Mouse (Mus musculus) MEL (cell line): ENCODE data around the gene Gm16181. TPM values are rescaled to one million over a fixed set of nuclear protein-coding genes. Genes with fewer than 3 reads are reported as not detected.

Source experiments
- DNase-seq: peaks from one replicate; pipeline ENCODE4 v3.0.0; 2011; ENCODE audit warnings: low read depth, low spot score
- H3K27ac ChIP-seq: 2 replicates; pipeline ENCODE4 v1.5.1; 2012; ENCODE audit warnings: low read depth, mild to moderate bottlenecking, control low read depth, low read length, moderate library complexity; ENCODE audit not compliant: control insufficient read depth
- H3K27me3 ChIP-seq, 2 experiments: fragments of 150-350 bp in 1 of 2; sonication (generic) in 1 of 2; 2 replicates each; pipeline ENCODE4 v1.6.1; 2012; ENCODE audit warnings: low read length in 2 of 2, mild to moderate bottlenecking in 2 of 2, improper control_type of control experiment in 1 of 2, moderate library complexity in 1 of 2; ENCODE audit not compliant: insufficient read depth in 2 of 2, control insufficient read depth in 1 of 2
- H3K36me3 ChIP-seq, 2 experiments: 2 replicates each; pipeline ENCODE4 v1.6.1; 2012 to 2014; ENCODE audit warnings: low read length in 2 of 2, improper control_type of control experiment in 1 of 2, inconsistent platforms in 1 of 2, mild to moderate bottlenecking in 1 of 2; ENCODE audit not compliant: insufficient read depth in 2 of 2, control insufficient read depth in 1 of 2
- H3K4me1 ChIP-seq, 2 experiments: fragments of 150-350 bp in 1 of 2; sonication (generic) in 1 of 2; 2 replicates each; pipeline ENCODE4 v1.6.1; 2012; ENCODE audit warnings: low read length in 2 of 2, improper control_type of control experiment in 1 of 2, mild to moderate bottlenecking in 1 of 2; ENCODE audit not compliant: insufficient read depth in 2 of 2, control insufficient read depth in 1 of 2
- H3K4me3 ChIP-seq, 2 experiments: fragments of 150-350 bp in 1 of 2; sonication (generic) in 1 of 2; 2 replicates each; pipeline ENCODE4 v1.5.1; 2012; ENCODE audit warnings: low read depth in 2 of 2, low read length in 2 of 2, mild to moderate bottlenecking in 2 of 2, moderate library complexity in 2 of 2, control low read depth in 1 of 2, improper control_type of control experiment in 1 of 2; ENCODE audit not compliant: control insufficient read depth in 1 of 2, insufficient read depth in 1 of 2
- H3K79me2 ChIP-seq: 2 replicates; pipeline ENCODE4 v1.6.1; 2012; ENCODE audit warnings: mild to moderate bottlenecking, low read length, moderate library complexity; ENCODE audit not compliant: control insufficient read depth, poor library complexity, insufficient read depth
- H3K9ac ChIP-seq: 2 replicates; pipeline ENCODE4 v1.6.1; 2012; ENCODE audit warnings: low read depth, mild to moderate bottlenecking, control low read depth, low read length, moderate library complexity; ENCODE audit not compliant: control insufficient read depth, poor library complexity, severe bottlenecking
- H3K9me3 ChIP-seq: fragments of 150-350 bp; sonication (generic); replicated peaks from 2 replicates; pipeline ENCODE4 v1.6.1; 2012; ENCODE audit warnings: mild to moderate bottlenecking, low read length, improper control_type of control experiment, moderate library complexity; ENCODE audit not compliant: insufficient read depth
- CHD1 ChIP-seq: IDR thresholded peaks from 2 replicates; pipeline ENCODE4 v1.6.1; 2012; ENCODE audit warnings: low read depth, mild to moderate bottlenecking, inconsistent platforms, low read length, improper control_type of control experiment
- CHD2 ChIP-seq: IDR thresholded peaks from 2 replicates; pipeline ENCODE4 v1.6.1; 2011; ENCODE audit warnings: low read length, improper control_type of control experiment
- CTCF ChIP-seq, 3 experiments: IDR thresholded peaks in 2 of 3; conservative IDR thresholded peaks in 1 of 3; 2 replicates each; pipeline ENCODE4 v1.5.1; 2011 to 2012; ENCODE audit warnings: low read length in 3 of 3, low read depth in 2 of 3, mild to moderate bottlenecking in 2 of 3, improper control_type of control experiment in 1 of 3, inconsistent platforms in 1 of 3, mixed read lengths in 1 of 3, moderate library complexity in 1 of 3; ENCODE audit not compliant: control insufficient read depth in 1 of 3, insufficient read depth in 1 of 3, poor library complexity in 1 of 3, severe bottlenecking in 1 of 3
- E2F4 ChIP-seq: IDR thresholded peaks from 2 replicates; pipeline ENCODE4 v1.6.1; 2011; ENCODE audit warnings: low read depth, low read length, improper control_type of control experiment, borderline replicate concordance
- ELF1 ChIP-seq: IDR thresholded peaks from 2 replicates; pipeline ENCODE4 v1.6.1; 2014; ENCODE audit warnings: low read depth, mild to moderate bottlenecking, inconsistent platforms, low read length, improper control_type of control experiment, moderate library complexity
- ETS1 ChIP-seq: IDR thresholded peaks from 2 replicates; pipeline ENCODE4 v1.6.1; 2012; ENCODE audit warnings: low read depth, mild to moderate bottlenecking, inconsistent platforms, low read length, improper control_type of control experiment, moderate library complexity
- KAT2A ChIP-seq: conservative IDR thresholded peaks from 2 replicates; pipeline ENCODE4 v1.6.1; 2012; ENCODE audit warnings: low read depth, low read length, improper control_type of control experiment, inconsistent platforms
- MAZ ChIP-seq: IDR thresholded peaks from 2 replicates; pipeline ENCODE4 v1.6.1; 2012; ENCODE audit warnings: low read depth, mild to moderate bottlenecking, inconsistent platforms, low read length, improper control_type of control experiment
- MYB ChIP-seq: IDR thresholded peaks from 2 replicates; pipeline ENCODE4 v1.6.1; 2011; ENCODE audit warnings: mild to moderate bottlenecking, low read depth, low read length, improper control_type of control experiment
- MYC ChIP-seq: IDR thresholded peaks from 2 replicates; pipeline ENCODE4 v1.6.1; 2011; ENCODE audit warnings: low read depth, mild to moderate bottlenecking, low read length, improper control_type of control experiment, moderate library complexity
- NRF1 ChIP-seq: IDR thresholded peaks from 2 replicates; pipeline ENCODE4 v1.6.1; 2014; ENCODE audit warnings: low read depth, mild to moderate bottlenecking, inconsistent platforms, low read length, improper control_type of control experiment, moderate library complexity; ENCODE audit not compliant: poor library complexity, insufficient read depth, severe bottlenecking
- POLR2A ChIP-seq, 2 experiments: IDR thresholded peaks; 2 replicates each; pipeline ENCODE4 v1.6.1; 2011 to 2012; ENCODE audit warnings: low read length in 2 of 2, mild to moderate bottlenecking in 2 of 2, control low read depth in 1 of 2, improper control_type of control experiment in 1 of 2, low read depth in 1 of 2, moderate library complexity in 1 of 2; ENCODE audit not compliant: control insufficient read depth in 1 of 2, insufficient read depth in 1 of 2, poor library complexity in 1 of 2
- POLR2AphosphoS5 ChIP-seq: IDR thresholded peaks from 2 replicates; pipeline ENCODE4 v1.6.1; 2012; ENCODE audit warnings: low read depth, borderline replicate concordance, mild to moderate bottlenecking, inconsistent platforms, low read length, moderate library complexity, mixed read lengths
- RAD21 ChIP-seq: IDR thresholded peaks from 2 replicates; pipeline ENCODE4 v1.6.1; 2011; ENCODE audit warnings: mild to moderate bottlenecking, low read depth, low read length, improper control_type of control experiment
- RCOR1 ChIP-seq: IDR thresholded peaks from 2 replicates; pipeline ENCODE4 v1.6.1; 2012; ENCODE audit warnings: low read depth, mild to moderate bottlenecking, inconsistent platforms, low read length, improper control_type of control experiment
- SMC3 ChIP-seq: IDR thresholded peaks from 2 replicates; pipeline ENCODE4 v1.6.1; 2011; ENCODE audit warnings: low read depth, low read length, improper control_type of control experiment
- TAL1 ChIP-seq: IDR thresholded peaks from 2 replicates; pipeline ENCODE4 v1.6.1; 2012; ENCODE audit warnings: mild to moderate bottlenecking, inconsistent platforms, low read length, moderate library complexity, mixed read lengths
- TBP ChIP-seq: IDR thresholded peaks from 2 replicates; pipeline ENCODE4 v1.8.0; 2011; ENCODE audit warnings: low read depth, low read length, improper control_type of control experiment
- USF1 ChIP-seq: IDR thresholded peaks from 2 replicates; pipeline ENCODE4 v1.6.1; 2014; ENCODE audit warnings: low read depth, mild to moderate bottlenecking, inconsistent platforms, low read length, improper control_type of control experiment, moderate library complexity
- USF2 ChIP-seq, 2 experiments: IDR thresholded peaks; 2 replicates each; pipeline ENCODE4 v1.6.1; 2011 to 2012; ENCODE audit warnings: improper control_type of control experiment in 2 of 2, low read length in 2 of 2, borderline replicate concordance in 1 of 2, inconsistent platforms in 1 of 2, low read depth in 1 of 2, mild to moderate bottlenecking in 1 of 2; ENCODE audit not compliant: insufficient read depth in 1 of 2
- polyA plus RNA-seq, 2 experiments: library from polyadenylated mRNA; stranded (reverse) in 1 of 2; unstranded in 1 of 2; fragments of >175 nt in 1 of 2; fragments of >200 nt in 1 of 2; gene quantifications; 2 replicates each; pipeline versions ENCODE4 v1.2.1 to v1.2.4; 2012; ENCODE audit warnings: low replicate concordance in 2 of 2, low read depth in 1 of 2; ENCODE audit not compliant: insufficient read length in 2 of 2, insufficient read depth in 1 of 2, missing spikeins in 1 of 2
- total RNA-seq: library from RNA; depleted of rRNA; stranded (reverse); fragments of 300-350 nt; gene quantifications from 2 replicates; pipeline ENCODE4 v1.2.3, GENCODE M21; 2012

The Gm16181 gene
- total and polyA plus RNA-seq, 3 experiments: 0.58 TPM; not detected in 2

DNA sequence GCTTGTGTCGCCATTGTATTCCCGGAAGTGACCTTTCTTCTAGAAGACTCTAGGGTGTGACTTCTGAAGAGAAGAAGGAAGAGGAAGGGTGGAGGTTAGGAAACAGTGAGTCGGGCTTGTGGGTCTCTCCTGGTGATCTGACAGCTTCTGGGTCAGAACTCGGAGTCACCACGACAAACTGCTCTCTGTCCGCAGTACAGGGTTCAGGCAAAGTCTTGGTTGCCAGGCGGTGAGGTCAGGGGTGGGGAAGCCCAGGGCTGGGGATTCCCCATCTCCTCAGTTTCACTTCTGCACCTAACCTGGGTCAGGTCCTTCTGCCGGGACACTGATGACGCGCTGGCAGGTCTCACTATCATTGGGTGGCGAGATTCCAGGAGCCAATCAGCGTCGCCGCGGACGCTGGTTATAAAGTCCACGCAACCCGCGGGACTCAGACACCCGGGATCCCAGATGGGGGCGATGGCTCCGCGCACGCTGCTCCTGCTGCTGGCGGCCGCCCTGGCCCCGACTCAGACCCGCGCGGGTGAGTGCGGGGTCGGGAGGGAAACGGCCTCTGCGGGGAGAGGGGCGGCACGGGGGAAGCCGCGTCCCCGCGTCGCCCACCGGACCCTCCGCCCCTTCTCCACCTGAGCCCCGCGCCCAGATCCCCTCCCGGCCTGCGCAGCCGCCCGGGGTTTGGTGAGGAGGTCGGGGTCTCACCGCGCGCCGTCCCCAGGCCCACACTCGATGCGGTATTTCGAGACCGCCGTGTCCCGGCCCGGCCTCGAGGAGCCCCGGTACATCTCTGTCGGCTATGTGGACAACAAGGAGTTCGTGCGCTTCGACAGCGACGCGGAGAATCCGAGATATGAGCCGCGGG is 42.3 kb downstream of the Gm16181 start, which contains the start of gene H2-D1 (continued):
- peak in 1 of 3 experiments; percentile 11; a peak in 1 of 6 replicates for TF ChIP-seq CTCF (IDR thresholded peaks at IDR 0.05 in 2 of 3, conservative IDR thresholded peaks at IDR 0.05 in 1 of 3; ENCODE audit: control insufficient read depth in 1 of 3, insufficient read depth in 1 of 3, low read depth in 2 of 3, low read length in 3 of 3, poor library complexity in 1 of 3, severe bottlenecking in 1 of 3)
- TF ChIP-seq E2F4: no peak
- TF ChIP-seq RCOR1: no peak
- peak; percentile 82 for TF ChIP-seq ELF1

GRCm38 (mm10) chr17:35263523-35263883 is 42.9 kb downstream of the Gm16181 start:
- H3K27me3 ChIP-seq: no peaks in the 10 kb centered on the region
- DNase-seq: peak; percentile 52
- no peak for TF ChIP-seq MYB
- no peak for TF ChIP-seq MAZ
- TF ChIP-seq USF1: no peak
- no peak for TF ChIP-seq USF2 (IDR thresholded peaks at IDR 0.05; ENCODE audit: borderline replicate concordance in 1 of 2, insufficient read depth in 1 of 2, low read depth in 1 of 2, low read length in 2 of 2)
- TF ChIP-seq TAL1: no peak
- no peak for TF ChIP-seq E2F4
- TF ChIP-seq KAT2A: no peak
- TF ChIP-seq POLR2A (IDR thresholded peaks at IDR 0.05; ENCODE audit: control insufficient read depth in 1 of 2, insufficient read depth in 1 of 2, low read depth in 1 of 2, low read length in 2 of 2, poor library complexity in 1 of 2): no peak
- no peak for TF ChIP-seq NRF1
- TF ChIP-seq ELF1: no peak
- no peak for TF ChIP-seq ETS1
- TF ChIP-seq MYC: no peak
- TF ChIP-seq TBP: no peak
- TF ChIP-seq CHD1: no peak
- no peak for TF ChIP-seq CHD2
- TF ChIP-seq SMC3: no peak
- no peak for TF ChIP-seq RAD21
- TF ChIP-seq RCOR1: no peak
- no peak for TF ChIP-seq POLR2AphosphoS5
- TF ChIP-seq, all 39 proteins: peak for 0
- peaks cover 0 to 8% of the 10 kb centered on the region in 2 experiments; a peak in 1 of 4 replicates for H3K36me3 ChIP-seq
- H3K27ac ChIP-seq: no peak overlapping the region
- peak overlapping the region; percentile 79 for H3K9ac ChIP-seq
- peaks cover 3% of the 10 kb centered on the region; the same call in 1 of the 2 replicates for H3K79me2 ChIP-seq
- no peaks in the 10 kb centered on the region for H3K9me3 ChIP-seq
- H3K4me1 ChIP-seq: peaks cover 7 to 15% of the 10 kb centered on the region in 2 experiments
- H3K4me3 ChIP-seq: peak overlapping the region; percentile 70 to 73
